Mouse (Mus musculus) C2C12 (cell line): ENCODE measurements around the gene Parl.

Experiments
- CEBPB ChIP-seq: IDR thresholded peaks from one replicate; pipeline ENCODE4 v1.6.1; 2011; ENCODE audit warnings: low read depth, mild to moderate bottlenecking, control low read depth, moderate library complexity
- CTCF ChIP-seq: IDR thresholded peaks from one replicate; pipeline ENCODE4 v1.5.1; 2011; ENCODE audit not compliant: control insufficient read depth, insufficient read depth, insufficient read length
- MAX ChIP-seq: IDR thresholded peaks from one replicate; pipeline ENCODE4 v1.6.1; 2011; ENCODE audit warnings: mild to moderate bottlenecking, control low read depth
- USF1 ChIP-seq: IDR thresholded peaks from one replicate; pipeline ENCODE4 v1.6.1; 2011; ENCODE audit warnings: low read depth, mild to moderate bottlenecking, control low read depth, moderate library complexity

- TF ChIP-seq CTCF (no peak), CEBPB (no peak), MAX (no peak), USF1 (no peak)
These were observed 14.6 kb upstream of the Parl start for GRCm38 (mm10) chr16:20316770-20317169.
